Mouse (Mus musculus): ENCODE results near the gene Lbhd1. TPM values are rescaled to one million over a fixed set of nuclear protein-coding genes. Genes with fewer than 3 reads are reported as not detected.
"Not testable (repeated sequence)": the region's sequence is repeated elsewhere in the genome, so short reads cannot be mapped to it uniquely, and the experiment has no call there.

Lbhd1 gene
- total RNA-seq (2022) = 1 to 10 TPM in 2 of 4 experiments, under 1 TPM in 2; 0.54 to 7.3 (median 1.7) TPM

- no peak for DNase-seq (ENCODE audit: low spot score in 2 of 2)
Measured at GRCm38 (mm10) chr19:8883616-8884015, at the start of gene Lbhd1, which contains the start of gene Gm49403. Gene Lbhd1, plus strand, starts transcription at chr19:8883732. Gene Gm49403, plus strand, starts transcription at chr19:8883930.

GRCm38 (mm10) chr19:8836327-8836726 is 47.2 kb upstream of the Lbhd1 start:
- not testable (repeated sequence) for DNase-seq (ENCODE audit: low spot score in 2 of 2)

- peak; percentile 71 to 74 for DNase-seq (ENCODE audit: low spot score in 2 of 2)
Measured at GRCm38 (mm10) chr19:8837251-8837791, 46.2 kb upstream of the Lbhd1 start, which contains the start of gene Bscl2. Gene Bscl2, plus strand, starts transcription at chr19:8837467.

GRCm38 (mm10) chr19:8838041-8838730 is 45.3 kb upstream of the Lbhd1 start:
- no peak for DNase-seq (ENCODE audit: low spot score in 2 of 2)

- DNase-seq (ENCODE audit: low spot score in 2 of 2) = no peak
Measured at GRCm38 (mm10) chr19:8839103-8839907, 44.2 kb upstream of the Lbhd1 start, which contains the start of gene Gng3. Gene Gng3, minus strand, starts transcription at chr19:8839194.

- peak in 1 of 2 experiments; percentile 48 for DNase-seq (ENCODE audit: low spot score in 2 of 2)
Measured at GRCm38 (mm10) chr19:8839908-8840791, 43.4 kb upstream of the Lbhd1 start.

GRCm38 (mm10) chr19:8841012-8841411 is 42.5 kb upstream of the Lbhd1 start:
- no peak for DNase-seq (ENCODE audit: low spot score in 2 of 2)

GRCm38 (mm10) chr19:8842961-8843360 is 40.6 kb upstream of the Lbhd1 start:
- no peak for DNase-seq (ENCODE audit: low spot score in 2 of 2)

- DNase-seq (ENCODE audit: low spot score in 2 of 2) = peak; percentile 59 to 61
Measured at GRCm38 (mm10) chr19:8844371-8845129, 39.0 kb upstream of the Lbhd1 start.

GRCm38 (mm10) chr19:8848356-8848755 is 35.2 kb upstream of the Lbhd1 start:
- no peak for DNase-seq (ENCODE audit: low spot score in 2 of 2)

- DNase-seq (ENCODE audit: low spot score in 2 of 2) = peak; percentile 58 to 73
Measured at GRCm38 (mm10) chr19:8850402-8850901, 33.1 kb upstream of the Lbhd1 start, which contains the start of gene Lrrn4cl. Gene Lrrn4cl, plus strand, starts transcription at chr19:8850768.

- DNase-seq (ENCODE audit: low spot score in 2 of 2) = no peak
Measured at GRCm38 (mm10) chr19:8851639-8852038, 31.9 kb upstream of the Lbhd1 start.

GRCm38 (mm10) chr19:8852236-8852928 is 31.1 kb upstream of the Lbhd1 start:
- DNase-seq (ENCODE audit: low spot score in 2 of 2) = peak; percentile 67 to 68

GRCm38 (mm10) chr19:8853117-8853516 is 30.4 kb upstream of the Lbhd1 start:
- DNase-seq (ENCODE audit: low spot score in 2 of 2) = no peak

GRCm38 (mm10) chr19:8857689-8858088 is 25.8 kb upstream of the Lbhd1 start:
- no peak for DNase-seq (ENCODE audit: low spot score in 2 of 2)

- no peak for DNase-seq (ENCODE audit: low spot score in 2 of 2)
Measured at GRCm38 (mm10) chr19:8859018-8859417, 24.5 kb upstream of the Lbhd1 start.

- no peak for DNase-seq (ENCODE audit: low spot score in 2 of 2)
Measured at GRCm38 (mm10) chr19:8864265-8864664, 19.3 kb upstream of the Lbhd1 start.

GRCm38 (mm10) chr19:8870381-8870780 is 13.2 kb upstream of the Lbhd1 start:
- DNase-seq (ENCODE audit: low spot score in 2 of 2) = not testable (repeated sequence)

GRCm38 (mm10) chr19:8870838-8871237 is 12.7 kb upstream of the Lbhd1 start:
- no peak for DNase-seq (ENCODE audit: low spot score in 2 of 2)
